Mouse (Mus musculus) lung, postnatal 0 days (tissue): Measurements from ENCODE around the gene Myo15b.

Experiments used
- CTCF ChIP-seq: IDR thresholded peaks from 2 replicates; pipeline ENCODE4 v1.5.1; 2016; ENCODE audit warnings: antibody characterized with exemption, mild to moderate bottlenecking
- EP300 ChIP-seq: IDR thresholded peaks from 2 replicates; pipeline ENCODE4 v1.6.1; 2016; ENCODE audit warnings: antibody characterized with exemption, mild to moderate bottlenecking, control low read depth

GRCm38 (mm10) chr11:115906116-115906515 is 47.9 kb downstream of the Myo15b start:
- TF ChIP-seq CTCF (no peak), EP300 (no peak)
